17 mouse cellular contexts compared by ENCODE assay signal in genomic region chr15:42810871-42811490, GRCm38 (mm10).
"Had no signal": no experiment of that assay in that cellular context is flagged by ENCODE, and none has a peak within 500 bp of the region (broad histone marks: within the 10 kb centered on the region; RNA-seq: fewer than 3 reads in every experiment).

No protein-coding gene starts in this region.

- H3K27me3 ChIP-seq: liver, embryonic 13.5 days; liver, embryonic 15.5 days; megakaryocyte, embryonic 14.5 days; midbrain, embryonic 13.5 days; midbrain, embryonic 15.5 days; neural tube, embryonic 12.5 days; stomach, embryonic 15.5 days had no signal

- H3K9me3 ChIP-seq: liver, embryonic 13.5 days; liver, embryonic 15.5 days; megakaryocyte, embryonic 14.5 days; midbrain, embryonic 13.5 days; midbrain, embryonic 15.5 days; neural tube, embryonic 12.5 days; stomach, embryonic 15.5 days had no signal

- DNase-seq: liver, embryonic 13.5 days; liver, postnatal 0 days; lung, postnatal 14 days; right cerebral cortex, postnatal 14 days; thymus, adult 2 months; thymus, postnatal 25 days; thymus, postnatal 4 days had no signal

- H3K4me1 ChIP-seq: liver, embryonic 13.5 days; liver, embryonic 15.5 days; megakaryocyte, embryonic 14.5 days; midbrain, embryonic 13.5 days; midbrain, embryonic 15.5 days; neural tube, embryonic 12.5 days; stomach, embryonic 15.5 days had no signal

- H3K4me2 ChIP-seq: liver, embryonic 11.5 days; liver, embryonic 13.5 days; liver, embryonic 15.5 days; midbrain, embryonic 11.5 days; midbrain, embryonic 13.5 days; midbrain, embryonic 15.5 days; neural tube, embryonic 12.5 days; stomach, embryonic 15.5 days had no signal

- H3K9ac ChIP-seq: liver, embryonic 13.5 days; liver, embryonic 15.5 days; liver, postnatal 0 days; midbrain, embryonic 13.5 days; midbrain, embryonic 15.5 days; neural tube, embryonic 12.5 days; stomach, embryonic 15.5 days had no signal

- H3K4me3 ChIP-seq: liver, embryonic 13.5 days; liver, embryonic 15.5 days; megakaryocyte, embryonic 14.5 days; midbrain, embryonic 13.5 days; midbrain, embryonic 15.5 days; neural tube, embryonic 12.5 days; stomach, embryonic 15.5 days had no signal

- H3K27ac ChIP-seq: liver, embryonic 13.5 days; liver, embryonic 15.5 days; macrophage; midbrain, embryonic 13.5 days; midbrain, embryonic 15.5 days; neural tube, embryonic 12.5 days; stomach, embryonic 15.5 days; stomach, postnatal 0 days had no signal

- H3K36me3 ChIP-seq: liver, embryonic 13.5 days; liver, embryonic 15.5 days; midbrain, embryonic 13.5 days; midbrain, embryonic 15.5 days; neural tube, embryonic 12.5 days; stomach, embryonic 15.5 days had no signal

- ATAC-seq: liver, postnatal 0 days; midbrain, embryonic 13.5 days; midbrain, embryonic 15.5 days had no signal
